Mouse (Mus musculus) liver, embryonic 13.5 days (tissue): ENCODE data around the gene Pcdh9. TPM values are rescaled to one million over a fixed set of nuclear protein-coding genes. Genes with fewer than 3 reads are reported as not detected.

Experiments
- ATAC-seq: fragments of 200-750 bp; cut with Nextera tagmentation; 2 replicates; pipeline ENCODE4 v1.8.0; 2017; ENCODE audit warnings: low read depth, mild to moderate bottlenecking, moderate number of reproducible peaks, moderate library complexity
- DNase-seq: peaks from one replicate; pipeline ENCODE4 v3.0.0; 2022
- H3K27ac ChIP-seq: fragments of 300-500 bp; sonication (generic); 2 replicates; pipeline ENCODE4 v1.5.1; 2015; ENCODE audit warnings: moderate library complexity, mild to moderate bottlenecking, inconsistent platforms
- H3K27me3 ChIP-seq: fragments of 300-500 bp; sonication (generic); 2 replicates; pipeline ENCODE4 v1.6.1; 2015; ENCODE audit warnings: mild to moderate bottlenecking, inconsistent platforms
- H3K36me3 ChIP-seq: fragments of 300-500 bp; sonication (generic); 2 replicates; pipeline ENCODE4 v1.6.1; 2015; ENCODE audit warnings: mild to moderate bottlenecking, inconsistent platforms
- H3K4me1 ChIP-seq: fragments of 300-500 bp; sonication (generic); replicated peaks from 2 replicates; pipeline ENCODE4 v1.6.1; 2015; ENCODE audit warnings: inconsistent platforms
- H3K4me2 ChIP-seq: fragments of 300-500 bp; sonication (generic); 2 replicates; pipeline ENCODE4 v1.6.1; 2015; ENCODE audit warnings: inconsistent platforms, mild to moderate bottlenecking, moderate library complexity
- H3K4me3 ChIP-seq: fragments of 300-500 bp; sonication (generic); replicated peaks from 2 replicates; pipeline ENCODE4 v1.5.1; 2015; ENCODE audit warnings: mild to moderate bottlenecking, inconsistent platforms
- H3K9ac ChIP-seq: fragments of 300-500 bp; sonication (generic); 2 replicates; pipeline ENCODE4 v1.6.1; 2015; ENCODE audit warnings: mild to moderate bottlenecking, inconsistent platforms
- H3K9me3 ChIP-seq: fragments of 300-500 bp; sonication (generic); replicated peaks from 2 replicates; pipeline ENCODE4 v1.6.1; 2016; ENCODE audit warnings: inconsistent platforms
- WGBS: fragments of 180-500 bp; shearing (Covaris S2); methylation state at CpG from one replicate; pipeline ENCODE4 v1.1.7; 2015; ENCODE audit not compliant: insufficient replicate concordance; 5-methylcytosine and 5-hydroxymethylcytosine counted together
- polyA plus RNA-seq: library from polyadenylated mRNA; unstranded; fragments of >200 nt; fragmentation: Nextera tagmentation; extraction: Ambion mirVana; gene quantifications from 2 replicates; pipeline ENCODE4 v1.2.1, GENCODE M21; 2015

Gene Pcdh9
- polyA plus RNA-seq, 1 experiment from 2014 or later: 0.80 TPM

- DNase-seq (no peak), ATAC-seq (no peak)
- Histone ChIP-seq H3K4me3 (no peak overlapping the region), H3K27me3 (no peaks in the 10 kb centered on the region), H3K27ac (no peak overlapping the region), H3K36me3 (no peaks in the 10 kb centered on the region), H3K9ac (no peak overlapping the region), H3K4me2 (no peak overlapping the region), H3K4me1 (no peaks in the 10 kb centered on the region), H3K9me3 (no peaks in the 10 kb centered on the region)
- 72% methylated on average over 4 of the region's 4 CpGs for WGBS
Observed at GRCm38 (mm10) chr14:93463360-93463892, 427.1 kb downstream of the Pcdh9 start.

GRCm38 (mm10) chr14:93450930-93451665 lies 439.4 kb downstream of the Pcdh9 start:
- Histone ChIP-seq H3K4me3 (no peak overlapping the region), H3K36me3 (no peaks in the 10 kb centered on the region), H3K27me3 (no peaks in the 10 kb centered on the region), H3K4me1 (no peaks in the 10 kb centered on the region), H3K9me3 (no peaks in the 10 kb centered on the region), H3K4me2 (no peak overlapping the region), H3K27ac (no peak overlapping the region), H3K9ac (no peak overlapping the region)
- no peak for ATAC-seq
- no peak for DNase-seq
- WGBS: 64% methylated on average over 5 of the region's 5 CpGs

DNA sequence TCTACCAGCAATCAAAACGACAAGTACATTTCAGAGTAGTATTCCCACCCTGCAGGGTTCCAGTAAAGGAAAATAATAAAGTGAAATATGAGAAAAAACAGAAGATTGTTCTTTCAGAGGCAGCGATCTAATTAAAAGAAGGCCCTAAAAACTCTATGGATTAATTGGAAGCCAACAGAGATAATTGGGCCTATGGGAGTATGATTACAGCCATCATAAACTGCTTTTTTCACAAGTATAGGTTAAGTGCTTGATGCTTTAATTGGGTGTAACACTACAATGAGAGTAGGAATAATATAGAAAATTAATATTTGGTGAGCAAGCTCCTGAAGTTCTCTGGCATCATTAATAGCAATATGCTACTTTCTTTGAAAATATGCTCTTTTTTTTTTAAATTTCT lies 448.6 kb downstream of the Pcdh9 start:
- no peaks in the 10 kb centered on the region for H3K4me1 ChIP-seq
- H3K36me3 ChIP-seq: no peaks in the 10 kb centered on the region
- no peak overlapping the region for H3K9ac ChIP-seq
- H3K4me2 ChIP-seq: no peak overlapping the region
- H3K27ac ChIP-seq: no peak overlapping the region
- DNase-seq: no peak
- no peak overlapping the region for H3K4me3 ChIP-seq
- no peak for ATAC-seq
- H3K27me3 ChIP-seq: no peaks in the 10 kb centered on the region
- no peaks in the 10 kb centered on the region for H3K9me3 ChIP-seq
- 54% methylated on average over 2 of the region's 2 CpGs for WGBS

- no peaks in the 10 kb centered on the region for H3K27me3 ChIP-seq
- DNase-seq: no peak
- H3K9me3 ChIP-seq: no peaks in the 10 kb centered on the region
- no peak for ATAC-seq
- no peak overlapping the region for H3K4me3 ChIP-seq
- no peaks in the 10 kb centered on the region for H3K36me3 ChIP-seq
- no peak overlapping the region for H3K9ac ChIP-seq
- no peaks in the 10 kb centered on the region for H3K4me1 ChIP-seq
- 36% methylated on average over 1 of the region's 1 CpGs for WGBS
- no peak overlapping the region for H3K4me2 ChIP-seq
- no peak overlapping the region for H3K27ac ChIP-seq
Observed at GRCm38 (mm10) chr14:93437226-93437625, 453.3 kb downstream of the Pcdh9 start.

GRCm38 (mm10) chr14:93416752-93417151 lies 473.7 kb downstream of the Pcdh9 start:
- ATAC-seq (no peak), DNase-seq (no peak)
- H3K27ac ChIP-seq: no peak overlapping the region
- no peak overlapping the region for H3K4me3 ChIP-seq
- no peaks in the 10 kb centered on the region for H3K36me3 ChIP-seq
- H3K4me2 ChIP-seq: no peak overlapping the region
- no peaks in the 10 kb centered on the region for H3K27me3 ChIP-seq
- no peaks in the 10 kb centered on the region for H3K9me3 ChIP-seq
- no peak overlapping the region for H3K9ac ChIP-seq
- 57% methylated on average over 3 of the region's 3 CpGs for WGBS
- no peaks in the 10 kb centered on the region for H3K4me1 ChIP-seq

- no peak overlapping the region for H3K27ac ChIP-seq
Observed at GRCm38 (mm10) chr14:93415496-93415895, 475.0 kb downstream of the Pcdh9 start.

DNA sequence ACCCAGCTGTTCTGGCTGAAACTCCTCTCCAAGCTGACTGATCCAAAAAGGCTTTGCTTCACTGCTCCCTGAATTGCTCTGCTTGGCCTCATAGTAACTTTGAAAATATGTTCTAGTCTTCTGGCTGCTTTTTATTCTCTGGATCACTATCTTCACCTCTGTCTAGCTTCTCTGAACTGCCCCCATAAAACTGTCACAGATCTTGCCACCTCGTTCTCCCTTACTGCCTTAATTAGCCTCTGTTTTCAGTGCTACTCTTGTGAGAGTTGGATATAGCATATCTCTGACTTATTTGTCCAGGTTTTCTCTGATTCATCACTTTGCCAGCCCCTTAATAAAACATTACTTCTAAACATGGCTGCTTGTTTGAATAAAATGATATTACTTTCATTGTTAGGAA lies 481.2 kb downstream of the Pcdh9 start:
- no peak for DNase-seq
- Histone ChIP-seq H3K27ac (no peak overlapping the region), H3K36me3 (no peaks in the 10 kb centered on the region), H3K27me3 (no peaks in the 10 kb centered on the region), H3K9ac (no peak overlapping the region), H3K4me1 (no peaks in the 10 kb centered on the region), H3K9me3 (no peaks in the 10 kb centered on the region), H3K4me2 (no peak overlapping the region), H3K4me3 (no peak overlapping the region)
- WGBS: 61% methylated on average over 1 of the region's 1 CpGs
- ATAC-seq: no peak

More at GRCm38 (mm10) chr14:93415496-93415895, 475.0 kb downstream of the Pcdh9 start:
- Histone ChIP-seq H3K4me2 (no peak overlapping the region), H3K9ac (no peak overlapping the region), H3K4me3 (no peak overlapping the region), H3K4me1 (no peaks in the 10 kb centered on the region), H3K9me3 (no peaks in the 10 kb centered on the region), H3K36me3 (no peaks in the 10 kb centered on the region), H3K27me3 (no peaks in the 10 kb centered on the region)
- 59% methylated on average over 2 of the region's 2 CpGs for WGBS
- DNase-seq (no peak), ATAC-seq (no peak)

- no peak overlapping the region for H3K4me2 ChIP-seq
- WGBS: 70% methylated on average over 5 of the region's 5 CpGs
- ATAC-seq: no peak
Observed at GRCm38 (mm10) chr14:93407747-93408146, 482.7 kb downstream of the Pcdh9 start.

GRCm38 (mm10) chr14:93385090-93385489 lies 505.4 kb downstream of the Pcdh9 start:
- no peaks in the 10 kb centered on the region for H3K36me3 ChIP-seq
- no peak overlapping the region for H3K9ac ChIP-seq
- no peak overlapping the region for H3K27ac ChIP-seq
- H3K4me1 ChIP-seq: no peaks in the 10 kb centered on the region
- no peak overlapping the region for H3K4me2 ChIP-seq
- WGBS: 62% methylated on average over 2 of the region's 2 CpGs
- no peak overlapping the region for H3K4me3 ChIP-seq
- ATAC-seq (no peak), DNase-seq (no peak)
- H3K9me3 ChIP-seq: no peaks in the 10 kb centered on the region
- H3K27me3 ChIP-seq: no peaks in the 10 kb centered on the region

More at GRCm38 (mm10) chr14:93407747-93408146, 482.7 kb downstream of the Pcdh9 start:
- H3K27me3 ChIP-seq: no peaks in the 10 kb centered on the region
- no peaks in the 10 kb centered on the region for H3K36me3 ChIP-seq
- H3K4me3 ChIP-seq: no peak overlapping the region
- H3K4me1 ChIP-seq: no peaks in the 10 kb centered on the region
- H3K27ac ChIP-seq: no peak overlapping the region
- no peak overlapping the region for H3K9ac ChIP-seq
- no peaks in the 10 kb centered on the region for H3K9me3 ChIP-seq
- DNase-seq: no peak

GRCm38 (mm10) chr14:93381163-93381562 lies 509.3 kb downstream of the Pcdh9 start:
- H3K4me2 ChIP-seq: no peak overlapping the region
- WGBS: 44% methylated on average over 4 of the region's 4 CpGs
- H3K4me1 ChIP-seq: no peaks in the 10 kb centered on the region
- H3K9ac ChIP-seq: no peak overlapping the region
- DNase-seq (no peak), ATAC-seq (no peak)
- H3K36me3 ChIP-seq: no peaks in the 10 kb centered on the region
- H3K9me3 ChIP-seq: no peaks in the 10 kb centered on the region
- H3K27ac ChIP-seq: no peak overlapping the region
- no peaks in the 10 kb centered on the region for H3K27me3 ChIP-seq
- no peak overlapping the region for H3K4me3 ChIP-seq

DNA sequence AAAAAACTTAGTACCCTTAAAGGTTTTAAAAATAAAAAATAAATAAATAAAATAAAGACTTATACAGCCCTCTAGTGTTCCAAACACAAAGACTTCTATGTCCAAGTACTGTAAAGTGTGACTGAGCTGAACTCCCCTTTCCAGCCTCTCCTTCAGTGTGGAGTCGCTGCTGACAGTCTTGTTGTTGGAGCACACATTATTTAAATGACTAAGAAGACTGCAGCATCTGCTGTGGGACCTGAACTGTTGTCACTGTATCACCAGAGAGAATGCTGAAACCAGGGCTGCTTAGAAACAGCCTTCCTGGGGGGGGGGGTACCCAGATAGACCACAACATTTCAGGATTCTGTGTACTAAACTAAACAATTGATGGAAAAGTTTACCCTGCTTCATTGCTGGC lies 509.7 kb downstream of the Pcdh9 start:
- no peak overlapping the region for H3K4me3 ChIP-seq
- H3K4me1 ChIP-seq: no peaks in the 10 kb centered on the region
- WGBS: 43% methylated on average over 1 of the region's 1 CpGs
- H3K27ac ChIP-seq: no peak overlapping the region
- no peak overlapping the region for H3K9ac ChIP-seq
- H3K9me3 ChIP-seq: no peaks in the 10 kb centered on the region
- H3K36me3 ChIP-seq: no peaks in the 10 kb centered on the region
- no peak for ATAC-seq
- H3K4me2 ChIP-seq: no peak overlapping the region
- H3K27me3 ChIP-seq: no peaks in the 10 kb centered on the region
- no peak for DNase-seq

GRCm38 (mm10) chr14:93376159-93376558 lies 514.3 kb downstream of the Pcdh9 start:
- no peaks in the 10 kb centered on the region for H3K9me3 ChIP-seq
- no peak overlapping the region for H3K27ac ChIP-seq
- H3K27me3 ChIP-seq: no peaks in the 10 kb centered on the region
- ATAC-seq: no peak
- 56% methylated on average over 4 of the region's 4 CpGs for WGBS
- H3K4me3 ChIP-seq: no peak overlapping the region
- no peaks in the 10 kb centered on the region for H3K4me1 ChIP-seq
- no peak overlapping the region for H3K4me2 ChIP-seq
- no peak overlapping the region for H3K9ac ChIP-seq
- H3K36me3 ChIP-seq: no peaks in the 10 kb centered on the region
- no peak for DNase-seq
